Mouse (Mus musculus) testis, adult 2 months (tissue): ENCODE measurements around the gene Lmx1a.

ENCODE experiments used
- CTCF ChIP-seq: fragments of 200-500 bp; IDR thresholded peaks from 2 replicates; pipeline ENCODE4 v1.5.1; 2012; ENCODE audit warnings: low read depth, mild to moderate bottlenecking, inconsistent platforms, low read length, moderate library complexity; ENCODE audit not compliant: control insufficient read depth, insufficient read depth, insufficient replicate concordance
- POLR2A ChIP-seq: fragments of 200-500 bp; IDR thresholded peaks from 2 replicates; pipeline ENCODE4 v1.6.1; 2012; ENCODE audit warnings: low read depth, mild to moderate bottlenecking, inconsistent platforms, low read length, moderate library complexity; ENCODE audit not compliant: control insufficient read depth

DNA sequence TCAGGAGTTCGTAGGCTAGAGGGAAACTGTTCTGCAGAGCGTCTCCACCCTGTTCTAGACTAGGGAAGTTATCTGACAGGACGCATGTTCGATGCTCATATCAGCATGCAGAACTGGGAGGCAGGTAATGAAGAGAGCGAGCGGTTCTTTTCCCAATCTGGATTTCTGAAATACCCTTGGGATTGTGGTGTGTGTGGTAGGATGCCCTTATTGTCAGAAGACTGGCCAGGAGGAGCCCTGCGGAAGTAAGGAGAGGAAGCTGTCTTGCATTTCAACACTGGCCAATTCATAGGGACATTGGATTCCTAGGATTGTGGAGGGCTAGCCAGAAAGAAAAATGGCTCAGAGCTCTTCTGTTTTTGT lies 3.6 kb downstream of the Lmx1a start:
- TF ChIP-seq POLR2A (no peak), CTCF (no peak)
